Mouse (Mus musculus): ENCODE measurements around the gene Ppa1. TPM values are rescaled to one million over a fixed set of nuclear protein-coding genes. Genes with fewer than 3 reads are reported as not detected.

Gene Ppa1
- polyA plus RNA-seq, 1 experiment: 79.4 TPM

Other genes with a start within 250 kb of the Ppa1 start
- gene Nodal, start 230.6 kb upstream of the Ppa1 start, polyA plus RNA-seq (2012; rRNA removed): 0.05 and 0.16 TPM in 2 replicates
- gene Eif4ebp2, start 195.9 kb upstream of the Ppa1 start, polyA plus RNA-seq (2012; rRNA removed): 63.8 and 102 TPM in 2 replicates
- gene Lrrc20, start 172.8 kb upstream of the Ppa1 start, polyA plus RNA-seq (2012; rRNA removed): 7.8 and 9.2 TPM in 2 replicates
- gene Npffr1, start 53.1 kb upstream of the Ppa1 start, polyA plus RNA-seq (2012; rRNA removed): not detected in 2 replicates
- 51.1 and 51.8 TPM in 2 replicates for gene Sar1a, start 31.7 kb downstream of the Ppa1 start, polyA plus RNA-seq (2012; rRNA removed)
- 51.2 and 57.9 TPM in 2 replicates for gene Tysnd1, start 47.0 kb downstream of the Ppa1 start, polyA plus RNA-seq (2012; rRNA removed)
- 9.8 and 13.9 TPM in 2 replicates for gene Aifm2, start 66.7 kb downstream of the Ppa1 start, polyA plus RNA-seq (2012; rRNA removed)
- 2.3 and 2.4 TPM in 2 replicates for gene H2afy2, start 135.6 kb downstream of the Ppa1 start, polyA plus RNA-seq (2012; rRNA removed)